Mouse (Mus musculus): ENCODE data around the gene Fzr1.

Fzr1 gene

GRCm38 (mm10) chr10:81416581-81417226 is 38.4 kb upstream of the Fzr1 start:
- peak; percentile 88 for DNase-seq (ENCODE audit: low spot score)

- DNase-seq (ENCODE audit: low spot score), result no peak
Observed at GRCm38 (mm10) chr10:81415549-81416310, 37.4 kb upstream of the Fzr1 start.

GRCm38 (mm10) chr10:81415146-81415545 is 36.8 kb upstream of the Fzr1 start:
- no peak for DNase-seq (ENCODE audit: low spot score)

- DNase-seq (ENCODE audit: low spot score), result no peak
Observed at GRCm38 (mm10) chr10:81414682-81415081, 36.4 kb upstream of the Fzr1 start.

- no peak for DNase-seq (ENCODE audit: low spot score)
Observed at GRCm38 (mm10) chr10:81413310-81414261, 35.3 kb upstream of the Fzr1 start.

GRCm38 (mm10) chr10:81412586-81413309 is 34.4 kb upstream of the Fzr1 start:
- no peak for DNase-seq (ENCODE audit: low spot score)

GRCm38 (mm10) chr10:81411471-81412400 is 33.4 kb upstream of the Fzr1 start:
- DNase-seq (ENCODE audit: low spot score), result no peak

GRCm38 (mm10) chr10:81410981-81411380 is 32.7 kb upstream of the Fzr1 start:
- DNase-seq (ENCODE audit: low spot score), result no peak

- DNase-seq (ENCODE audit: low spot score), result no peak
Observed at GRCm38 (mm10) chr10:81410350-81410749, 32.0 kb upstream of the Fzr1 start.

- no peak for DNase-seq (ENCODE audit: low spot score)
Observed at GRCm38 (mm10) chr10:81409330-81409729, 31.0 kb upstream of the Fzr1 start.

- DNase-seq (ENCODE audit: low spot score), result no peak
Observed at GRCm38 (mm10) chr10:81408871-81409291, 30.6 kb upstream of the Fzr1 start.

- no peak for DNase-seq (ENCODE audit: low spot score)
Observed at GRCm38 (mm10) chr10:81408424-81408729, 30.1 kb upstream of the Fzr1 start.

GRCm38 (mm10) chr10:81407539-81408423 is 29.5 kb upstream of the Fzr1 start:
- DNase-seq (ENCODE audit: low spot score), result no peak

GRCm38 (mm10) chr10:81406504-81407440 is 28.5 kb upstream of the Fzr1 start:
- DNase-seq (ENCODE audit: low spot score), result no peak

- no peak for DNase-seq (ENCODE audit: low spot score)
Observed at GRCm38 (mm10) chr10:81405588-81406201, 27.4 kb upstream of the Fzr1 start.

- DNase-seq (ENCODE audit: low spot score), result no peak
Observed at GRCm38 (mm10) chr10:81404720-81405119, 26.4 kb upstream of the Fzr1 start.

GRCm38 (mm10) chr10:81404082-81404481 is 25.8 kb upstream of the Fzr1 start:
- DNase-seq (ENCODE audit: low spot score), result no peak

GRCm38 (mm10) chr10:81403511-81403910 is 25.2 kb upstream of the Fzr1 start:
- DNase-seq (ENCODE audit: low spot score), result no peak

Measured in left cerebral cortex, adult 11 months (tissue).